Mouse (Mus musculus) forebrain, embryonic 10.5 days (tissue): Measurements from ENCODE around the gene Glt8d2. TPM values are rescaled to one million over a fixed set of nuclear protein-coding genes. Genes with fewer than 3 reads are reported as not detected.

Experiments
- DNase-seq: peaks from one replicate; pipeline ENCODE4 v3.0.0-alpha.2; 2017; ENCODE audit warnings: low spot score; ENCODE audit errors: extremely low spot score
- H3K27ac ChIP-seq: fragments of 300-500 bp; sonication (generic); 2 replicates; pipeline ENCODE4 v1.5.1; 2016; ENCODE audit warnings: mild to moderate bottlenecking
- H3K27me3 ChIP-seq: fragments of 300-500 bp; sonication (generic); 2 replicates; pipeline ENCODE4 v1.6.1; 2016; ENCODE audit warnings: mild to moderate bottlenecking; ENCODE audit not compliant: poor library complexity, severe bottlenecking
- H3K36me3 ChIP-seq: fragments of 300-500 bp; sonication (generic); replicated peaks from 2 replicates; pipeline ENCODE4 v1.6.1; 2016; ENCODE audit warnings: mild to moderate bottlenecking, moderate library complexity
- H3K4me1 ChIP-seq: fragments of 300-500 bp; sonication (generic); 2 replicates; pipeline ENCODE4 v1.6.1; 2016
- H3K4me3 ChIP-seq: fragments of 300-500 bp; sonication (generic); 2 replicates; pipeline ENCODE4 v1.5.1; 2016; ENCODE audit warnings: mild to moderate bottlenecking, moderate library complexity
- H3K9me3 ChIP-seq: fragments of 300-500 bp; sonication (generic); 2 replicates; pipeline ENCODE4 v1.6.1; 2016; ENCODE audit warnings: mild to moderate bottlenecking, moderate library complexity
- WGBS: fragments of 180-500 bp; shearing (Covaris S2); methylation state at CpG from one replicate; pipeline ENCODE4 v1.1.7; 2016; 5-methylcytosine and 5-hydroxymethylcytosine counted together
- polyA plus RNA-seq: library from polyadenylated mRNA; unstranded; fragments of >200 nt; fragmentation: Nextera tagmentation; extraction: Ambion mirVana; gene quantifications from 2 replicates; pipeline ENCODE4 v1.2.1, GENCODE M21; 2016

Gene Glt8d2
- 1.00 and 1.3 TPM in 2 replicates for polyA plus RNA-seq

DNA sequence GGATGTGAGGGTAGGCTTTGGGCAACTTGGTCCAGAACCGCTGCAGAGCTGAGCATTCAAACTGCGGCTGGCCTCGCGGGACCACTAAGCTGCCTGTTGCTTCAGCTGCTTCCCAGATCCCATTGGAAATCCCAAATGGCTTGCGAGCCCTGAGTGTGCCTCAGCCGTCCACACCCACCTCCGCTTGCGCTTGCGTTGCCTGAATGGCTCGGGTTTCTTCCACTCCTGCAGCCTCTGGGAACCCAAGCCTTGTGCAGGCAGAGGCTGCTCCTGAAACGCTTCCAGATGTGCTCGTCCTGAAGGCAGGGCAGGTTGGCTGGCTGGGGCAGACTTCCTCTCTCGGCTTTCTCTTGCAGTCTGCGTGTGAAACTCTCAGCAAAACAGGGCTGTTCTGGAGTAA lies at the start of gene Glt8d2:
Glt8d2 (minus strand) TSS at position 157 of the 400 bp plus-strand sequence.
- H3K4me3 ChIP-seq, result peak within 1 kb of the TSS; percentile 28
- no peaks in the 10 kb centered on the region for H3K36me3 ChIP-seq
- no peaks in the 10 kb centered on the region for H3K9me3 ChIP-seq
- H3K4me1 ChIP-seq, result peaks cover 11% of the 10 kb centered on the region
- 0 out of 2 replicates have a peak, but pooled peaks cover 7% of the 10 kb centered on the region for H3K27me3 ChIP-seq
- WGBS, result 5% methylated on average over 14 of the region's 14 CpGs
- H3K27ac ChIP-seq, result peak within 1 kb of the TSS; percentile 44
- peak; percentile 49 for DNase-seq

DNA sequence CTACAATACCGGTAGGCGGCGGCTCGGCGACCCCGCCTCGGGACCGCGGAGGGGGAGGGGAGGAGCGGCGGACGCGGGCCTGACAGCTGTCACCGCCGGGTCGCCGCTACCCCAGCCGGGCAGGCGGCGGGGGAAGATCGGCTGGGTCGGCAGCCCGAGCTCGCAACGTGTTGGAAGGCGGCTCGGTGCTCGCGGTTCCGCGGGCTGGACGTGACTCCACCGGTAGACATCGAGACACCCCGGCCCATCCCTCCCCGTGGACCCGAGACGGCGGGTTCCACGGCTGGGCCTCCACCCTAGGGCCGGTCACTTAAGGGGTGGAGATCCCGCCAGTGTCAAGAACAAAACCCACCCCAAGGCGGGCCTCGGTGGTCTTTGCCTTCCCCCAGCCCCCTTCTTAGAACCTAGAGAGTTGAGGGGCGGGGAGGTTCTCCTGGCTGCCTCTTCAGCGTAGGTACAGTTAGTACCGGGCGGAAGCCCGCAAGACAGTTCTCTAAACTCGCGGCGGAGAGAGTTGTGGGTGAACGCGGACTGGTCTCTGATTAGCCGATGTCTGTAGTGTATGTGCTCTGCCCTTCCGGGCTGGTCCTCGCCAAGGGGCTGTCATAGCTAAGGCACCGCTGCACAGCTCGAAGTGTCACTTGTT lies 9.0 kb upstream of the Glt8d2 start:
- under 1% methylated on average over 59 of the region's 59 CpGs for WGBS
- Histone ChIP-seq H3K27me3 (no peaks in the 10 kb centered on the region), H3K27ac (peak overlapping the region; percentile 91), H3K9me3 (no peaks in the 10 kb centered on the region), H3K4me1 (peaks cover 27% of the 10 kb centered on the region), H3K36me3 (peaks cover 10% of the 10 kb centered on the region), H3K4me3 (peak overlapping the region; percentile 85)
- DNase-seq, result peak; percentile 23

DNA sequence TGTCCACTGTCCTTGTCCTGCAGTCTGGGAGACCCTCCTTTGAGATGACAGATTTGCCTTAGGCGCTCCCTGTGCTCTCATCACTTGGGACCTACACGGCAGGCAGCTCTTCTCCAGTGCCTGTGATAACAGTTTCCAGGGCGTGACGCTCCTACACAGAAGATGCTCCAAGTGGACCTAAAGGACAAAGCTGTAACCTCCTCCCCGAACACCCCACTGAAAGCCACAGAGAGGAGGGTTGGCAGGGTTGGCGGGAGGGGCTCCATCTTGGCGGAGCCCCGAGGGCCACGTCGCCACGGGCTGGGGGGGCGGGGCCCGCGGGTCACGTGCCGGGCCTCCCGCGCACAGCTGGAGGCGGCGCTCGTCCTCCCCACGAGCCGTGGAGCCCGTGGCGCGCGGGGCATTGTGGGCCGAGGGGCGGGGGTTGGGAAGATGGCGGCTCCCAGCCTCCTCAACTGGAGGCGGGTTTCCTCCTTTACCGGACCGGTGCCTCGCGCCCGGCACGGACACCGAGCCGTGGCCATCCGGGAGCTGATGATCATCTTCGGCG lies 8.3 kb upstream of the Glt8d2 start:
- Histone ChIP-seq H3K36me3 (peaks cover 10% of the 10 kb centered on the region), H3K4me1 (peaks cover 27% of the 10 kb centered on the region), H3K27me3 (no peaks in the 10 kb centered on the region), H3K4me3 (peak overlapping the region; percentile 85), H3K9me3 (no peaks in the 10 kb centered on the region), H3K27ac (peak overlapping the region; percentile 91)
- peak; percentile 87 for DNase-seq
- under 1% methylated on average over 42 of the region's 42 CpGs for WGBS

DNA sequence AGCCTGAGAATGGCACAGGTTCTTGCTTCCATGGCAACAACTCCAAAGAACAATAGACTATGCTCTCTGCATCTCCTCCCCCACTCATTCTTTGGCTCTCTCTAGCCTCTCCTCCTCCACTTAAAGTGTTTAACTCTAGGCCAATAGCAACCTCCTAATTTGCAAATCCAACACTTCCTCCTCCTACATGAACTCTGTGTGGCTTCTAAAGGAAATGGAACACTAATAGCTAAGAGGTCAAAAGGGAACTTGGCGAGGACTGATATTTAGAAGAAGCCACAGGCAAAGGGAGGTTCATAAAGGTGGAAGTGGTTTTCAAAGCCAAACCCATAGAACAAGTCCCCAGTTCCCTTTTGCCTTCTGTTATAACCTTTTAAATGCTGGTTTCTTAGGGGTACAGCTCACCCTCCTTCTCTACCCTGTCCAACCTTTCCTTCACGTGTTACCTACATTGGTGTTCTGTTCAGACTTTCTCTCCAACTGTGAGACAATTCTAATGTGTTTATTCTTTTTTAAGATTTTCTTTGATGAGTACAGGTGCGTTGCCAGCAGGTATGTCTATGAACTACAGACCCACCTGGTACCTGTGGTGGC lies 7.0 kb upstream of the Glt8d2 start:
- DNase-seq, result no peak
- Histone ChIP-seq H3K27me3 (no peaks in the 10 kb centered on the region), H3K4me3 (no peak overlapping the region), H3K9me3 (no peaks in the 10 kb centered on the region), H3K36me3 (peaks cover 10% of the 10 kb centered on the region), H3K27ac (no peak overlapping the region), H3K4me1 (peaks cover 27% of the 10 kb centered on the region)
- 84% methylated on average over 3 of the region's 3 CpGs for WGBS

GRCm38 (mm10) chr10:82696453-82697079 lies 6.1 kb upstream of the Glt8d2 start:
- Histone ChIP-seq H3K36me3 (peaks cover 4% of the 10 kb centered on the region; the same call in 1 of the 2 replicates), H3K9me3 (no peaks in the 10 kb centered on the region), H3K4me3 (no peak overlapping the region), H3K27ac (no peak overlapping the region), H3K4me1 (peaks cover 27% of the 10 kb centered on the region), H3K27me3 (0 out of 2 replicates have a peak, but pooled peaks cover under 1% of the 10 kb centered on the region)
- WGBS, result 78% methylated on average over 4 of the region's 4 CpGs
- no peak for DNase-seq

DNA sequence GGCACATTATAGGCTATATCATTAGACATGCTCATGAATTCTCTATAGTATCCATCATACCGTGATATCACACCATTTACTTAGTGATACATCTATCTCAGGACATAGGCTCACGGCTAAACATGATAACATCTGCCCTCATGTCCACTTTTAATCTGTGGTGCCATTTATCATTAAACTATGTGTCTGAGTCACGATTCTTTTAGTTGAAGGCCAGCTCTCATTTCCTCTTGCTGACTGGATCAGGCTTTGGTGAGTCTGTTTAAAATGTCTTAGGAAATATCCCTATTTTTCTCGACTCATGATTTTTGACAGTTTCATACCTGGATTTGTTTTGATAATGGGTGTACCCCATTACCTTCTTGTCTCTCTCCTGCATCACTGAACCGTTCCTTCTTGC lies 5.5 kb upstream of the Glt8d2 start, which contains the start of gene Hcfc2:
Hcfc2 (plus strand) TSS at position 205 of the 400 bp plus-strand sequence.
- H3K9me3 ChIP-seq, result no peaks in the 10 kb centered on the region
- no peaks in the 10 kb centered on the region for H3K36me3 ChIP-seq
- no peak for DNase-seq
- H3K4me1 ChIP-seq, result peaks cover 28% of the 10 kb centered on the region
- no peak within 1 kb of the TSS for H3K4me3 ChIP-seq
- no peak within 1 kb of the TSS for H3K27ac ChIP-seq
- WGBS, result 90% methylated on average over 5 of the region's 5 CpGs
- H3K27me3 ChIP-seq, result 0 out of 2 replicates have a peak, but pooled peaks cover 7% of the 10 kb centered on the region

DNA sequence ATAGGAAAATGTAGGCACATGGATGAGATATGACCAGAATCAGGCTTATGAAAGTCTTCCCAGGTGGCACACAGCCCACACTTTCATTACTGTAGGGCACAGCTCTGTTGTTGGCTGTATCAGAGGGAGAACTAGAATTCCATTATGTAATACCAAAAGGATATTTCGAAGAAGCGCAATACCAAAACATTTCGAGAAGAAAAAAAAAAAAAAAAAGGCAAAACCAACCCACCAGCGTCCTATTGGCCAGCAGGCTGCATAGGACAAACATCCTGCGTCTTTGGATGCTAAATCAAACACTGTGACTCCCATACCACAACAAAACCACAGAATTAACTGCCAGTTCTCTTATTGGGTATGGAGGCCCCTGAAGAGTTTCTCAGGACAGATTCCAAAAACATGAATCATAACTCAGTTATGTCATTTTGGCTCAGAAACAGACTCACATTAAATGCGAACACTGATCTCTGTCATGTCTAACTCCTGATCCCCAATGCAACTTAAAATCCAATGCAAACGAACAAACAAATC lies 704 bp downstream of the Glt8d2 start:
- peaks cover 11% of the 10 kb centered on the region for H3K4me1 ChIP-seq
- no peak for DNase-seq
- no peaks in the 10 kb centered on the region for H3K9me3 ChIP-seq
- no peak overlapping the region for H3K27ac ChIP-seq
- H3K4me3 ChIP-seq, result no peak overlapping the region
- whole genome bisulfite sequencing, result 86% methylated on average over 7 of the region's 7 CpGs
- H3K27me3 ChIP-seq, result 0 out of 2 replicates have a peak, but pooled peaks cover 7% of the 10 kb centered on the region
- H3K36me3 ChIP-seq, result no peaks in the 10 kb centered on the region

DNA sequence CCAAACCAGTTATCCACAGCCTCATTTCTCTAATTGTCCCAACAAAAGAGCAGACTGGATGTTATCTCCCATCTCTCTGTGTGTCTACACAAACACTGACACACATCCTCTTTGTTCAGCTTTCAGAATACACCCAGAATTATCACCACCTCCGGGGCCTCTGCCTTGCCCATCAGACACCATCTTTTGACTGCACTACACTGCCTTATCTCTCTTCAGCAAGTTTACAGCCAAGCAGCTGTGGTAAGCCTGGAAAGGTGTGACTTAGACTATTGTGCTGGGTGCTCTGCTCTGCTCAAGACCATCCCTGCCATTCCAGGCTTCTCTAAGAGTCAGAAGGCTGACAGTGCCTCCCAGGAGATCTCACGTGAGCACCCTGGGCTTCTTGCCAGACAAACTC lies 5.0 kb downstream of the Glt8d2 start:
- H3K4me1 ChIP-seq, result peaks cover 4% of the 10 kb centered on the region
- DNase-seq, result no peak
- no peaks in the 10 kb centered on the region for H3K9me3 ChIP-seq
- 71% methylated on average over 2 of the region's 2 CpGs for WGBS
- no peaks in the 10 kb centered on the region for H3K36me3 ChIP-seq
- no peak overlapping the region for H3K4me3 ChIP-seq
- H3K27ac ChIP-seq, result no peak overlapping the region
- H3K27me3 ChIP-seq, result no peaks in the 10 kb centered on the region

GRCm38 (mm10) chr10:82681639-82682038 lies 8.8 kb downstream of the Glt8d2 start:
- Histone ChIP-seq H3K27me3 (no peaks in the 10 kb centered on the region), H3K9me3 (no peaks in the 10 kb centered on the region), H3K27ac (no peak overlapping the region), H3K4me1 (no peaks in the 10 kb centered on the region), H3K36me3 (no peaks in the 10 kb centered on the region), H3K4me3 (no peak overlapping the region)
- DNase-seq, result no peak
- WGBS, result 88% methylated on average over 7 of the region's 7 CpGs

DNA sequence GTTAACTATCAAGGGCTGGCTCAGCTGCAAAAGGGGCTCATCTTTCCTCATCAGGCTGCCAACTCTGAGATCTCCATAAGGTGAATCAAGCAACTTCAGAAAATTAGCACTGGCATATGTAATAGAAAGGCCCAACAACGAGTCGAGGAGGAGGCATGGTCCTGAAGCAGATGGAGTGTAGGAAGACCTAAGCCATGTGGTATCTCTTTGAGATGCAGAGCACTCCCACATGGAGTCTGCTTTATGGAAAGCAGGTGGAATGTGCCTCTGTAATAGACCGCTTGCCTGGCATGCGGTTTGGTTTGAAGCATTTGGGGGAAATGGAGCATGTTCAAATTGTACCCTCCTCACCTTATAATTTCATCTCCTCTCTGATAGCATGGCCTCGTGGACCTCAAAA lies 9.7 kb downstream of the Glt8d2 start:
- Histone ChIP-seq H3K4me3 (no peak overlapping the region), H3K27me3 (no peaks in the 10 kb centered on the region), H3K36me3 (no peaks in the 10 kb centered on the region), H3K9me3 (no peaks in the 10 kb centered on the region), H3K27ac (no peak overlapping the region), H3K4me1 (no peaks in the 10 kb centered on the region)
- DNase-seq, result no peak
- 91% methylated on average over 5 of the region's 5 CpGs for WGBS

DNA sequence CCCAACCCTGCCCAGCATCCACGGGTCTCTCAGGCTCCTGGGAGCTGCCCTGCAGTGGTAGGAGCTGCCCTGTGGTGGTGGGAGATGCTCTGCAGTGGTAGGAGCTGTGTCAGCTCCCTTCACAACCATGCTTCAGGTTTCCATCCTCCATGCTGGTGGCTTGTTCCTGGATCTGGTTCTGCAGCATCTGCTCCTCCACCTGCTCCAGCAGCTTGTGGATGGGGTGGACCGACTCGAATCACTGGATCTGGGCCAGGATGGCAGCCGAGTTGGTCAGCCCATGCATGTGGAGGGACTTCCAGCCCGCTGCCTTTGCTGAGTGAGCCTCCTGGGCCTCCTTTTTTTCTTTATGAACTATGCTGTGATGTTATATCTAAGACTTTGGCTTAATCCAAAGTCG lies 13.5 kb downstream of the Glt8d2 start:
- H3K4me3 ChIP-seq, result no peak overlapping the region
- H3K4me1 ChIP-seq, result no peaks in the 10 kb centered on the region
- no peak for DNase-seq
- H3K9me3 ChIP-seq, result no peaks in the 10 kb centered on the region
- WGBS, result 84% methylated on average over 6 of the region's 6 CpGs
- H3K27ac ChIP-seq, result no peak overlapping the region
- H3K27me3 ChIP-seq, result no peaks in the 10 kb centered on the region
- H3K36me3 ChIP-seq, result no peaks in the 10 kb centered on the region

DNA sequence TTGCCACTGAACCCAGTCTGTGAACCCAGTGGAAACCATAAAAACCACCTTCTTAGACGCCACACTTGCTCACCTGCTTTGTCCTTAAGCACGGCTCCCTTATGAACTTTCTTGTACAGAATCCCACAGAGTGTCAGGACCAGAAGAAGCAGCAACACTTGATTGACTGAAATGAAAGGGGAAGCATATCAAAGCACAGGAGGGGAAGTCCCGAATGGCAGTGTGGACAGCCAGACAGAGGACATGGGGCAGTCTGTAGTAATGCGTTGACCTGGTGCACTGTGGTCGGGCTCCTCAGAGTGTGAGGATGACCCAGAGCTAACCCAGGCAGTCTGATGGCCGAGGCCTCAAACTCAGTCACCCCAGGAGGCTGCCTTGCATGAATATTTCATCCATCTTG lies 20.2 kb downstream of the Glt8d2 start:
- no peak overlapping the region for H3K27ac ChIP-seq
- no peaks in the 10 kb centered on the region for H3K9me3 ChIP-seq
- H3K4me1 ChIP-seq, result peaks cover 4% of the 10 kb centered on the region; the same call in 1 of the 2 replicates
- no peaks in the 10 kb centered on the region for H3K27me3 ChIP-seq
- H3K36me3 ChIP-seq, result no peaks in the 10 kb centered on the region
- no peak for DNase-seq
- 80% methylated on average over 6 of the region's 6 CpGs for WGBS
- H3K4me3 ChIP-seq, result no peak overlapping the region
